Mouse (Mus musculus) adrenal gland, postnatal 10 days (tissue): ENCODE measurements at regions not wholly inside any gene's neighbourhood (a gene's known extent, or its start where the extent isn't known, plus 50 kb on each side); places are given as distances from the start of the nearest gene placed in this dataset.
A peak's percentile ranks its signal among the peaks of the same experiment; 100 is the strongest.

ENCODE experiments used
- DNase-seq: peaks from one replicate; pipeline ENCODE4 v3.0.0; 2021; ENCODE audit warnings: mixed read lengths

DNA sequence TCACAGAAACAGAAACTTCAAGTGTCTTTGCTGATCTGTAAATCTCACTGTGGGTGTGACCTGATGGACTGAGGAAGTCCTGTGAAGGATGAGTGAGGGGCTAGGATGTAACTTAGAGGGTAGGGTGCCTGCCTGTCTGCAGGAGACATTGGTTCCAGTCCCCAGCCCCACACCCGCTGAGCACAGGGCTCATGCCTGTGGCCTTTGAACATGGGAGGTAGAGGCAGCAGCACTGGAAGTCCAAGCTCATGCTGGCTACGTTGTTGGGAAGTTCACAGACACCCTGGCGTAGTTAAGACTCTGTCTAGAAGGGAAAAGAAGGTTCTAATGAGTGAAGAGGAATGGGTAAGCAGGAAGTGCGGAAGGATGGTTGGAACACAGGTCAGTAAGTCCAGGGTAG lies 59.7 kb upstream of the Tgm3 start:
- DNase-seq = no peak

DNA sequence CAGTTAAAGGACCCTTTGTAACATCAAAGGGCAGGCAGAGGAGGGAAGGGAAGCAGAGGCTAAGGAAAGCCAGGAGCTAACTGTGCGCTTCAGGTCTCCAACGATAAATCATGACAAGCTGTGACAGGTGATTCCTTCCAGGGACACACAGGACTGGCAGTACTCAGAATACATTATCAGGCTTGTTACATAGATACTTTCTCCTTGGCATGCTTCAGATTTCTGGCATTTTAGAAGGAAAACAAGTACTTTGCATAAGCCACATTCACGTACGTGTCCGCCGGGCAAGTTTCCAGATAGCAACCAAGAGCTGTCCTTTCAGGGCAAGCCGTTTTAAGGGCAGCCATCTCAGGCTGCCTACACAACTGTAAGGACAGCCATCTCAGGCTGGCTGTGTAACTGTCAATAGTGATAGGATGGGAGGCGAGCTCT lies 56.9 kb upstream of the Tgm3 start:
- peak; percentile 52 for DNase-seq

DNA sequence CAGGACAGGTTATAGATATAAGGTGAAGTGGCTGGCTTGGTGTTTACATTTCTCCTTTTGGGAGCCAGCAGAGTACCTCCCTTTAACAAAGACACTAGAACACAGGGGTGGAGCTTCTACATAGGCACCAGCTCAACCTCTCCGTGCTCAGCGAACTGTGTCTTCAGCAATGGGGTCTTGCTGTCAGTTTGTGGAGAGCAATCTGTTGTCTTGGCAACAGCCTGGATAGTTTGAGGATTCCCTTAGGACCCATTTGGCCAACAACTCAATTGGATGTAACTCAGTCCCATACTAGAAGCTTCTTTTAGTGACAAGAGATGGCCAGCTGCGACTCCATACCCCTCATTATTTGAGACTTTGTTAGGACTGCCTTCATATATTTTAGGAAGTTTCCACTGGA lies 54.0 kb upstream of the Tgm3 start:
- DNase-seq = no peak

DNA sequence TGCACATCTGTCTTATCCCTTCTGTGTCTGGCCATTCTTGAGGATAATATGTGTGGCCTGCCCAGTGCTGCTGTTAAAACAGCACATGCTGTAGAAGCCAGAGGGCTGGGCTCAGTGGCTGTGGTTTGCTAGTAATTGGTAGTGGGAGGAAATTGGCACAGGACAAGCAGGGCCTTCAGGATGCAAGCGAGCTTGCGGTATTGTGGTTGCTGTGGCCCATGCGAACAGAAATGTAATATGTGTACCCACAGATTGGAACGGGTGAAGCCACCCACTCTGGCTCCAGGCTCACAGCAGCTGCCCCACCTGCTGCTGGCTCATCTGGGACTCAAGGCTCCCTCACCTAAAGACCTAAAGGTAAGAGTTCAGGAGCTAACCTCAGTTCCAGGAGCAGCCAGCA lies 51.8 kb upstream of the Tgm3 start:
- no peak for DNase-seq

DNA sequence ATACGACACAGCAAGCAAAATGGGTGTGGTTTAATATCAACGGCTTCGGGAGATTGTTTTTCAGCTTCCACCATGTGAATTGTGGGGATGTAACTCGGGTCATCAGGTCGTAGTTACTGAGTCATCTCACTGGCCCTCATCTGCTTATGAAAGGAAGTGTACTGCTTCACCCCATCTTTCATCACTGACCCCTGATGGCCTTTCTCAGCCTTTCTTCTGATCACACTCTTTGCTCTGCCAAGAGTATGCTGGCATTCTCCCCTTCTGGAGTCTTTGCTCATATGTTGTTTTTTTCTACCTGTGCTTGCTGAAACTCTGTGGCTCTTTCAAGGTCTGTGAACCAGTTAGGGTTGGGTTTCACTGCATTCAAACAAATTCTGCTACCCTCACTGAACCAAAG lies 50.6 kb upstream of the Tgm3 start:
- peak; percentile 11 for DNase-seq
